Mouse (Mus musculus): Measurements from ENCODE around the gene Tomm5. TPM values are rescaled to one million over a fixed set of nuclear protein-coding genes. Genes with fewer than 3 reads are reported as not detected.
"Not testable (repeated sequence)": the region's sequence is repeated elsewhere in the genome, so short reads cannot be mapped to it uniquely, and the experiment has no call there.

Gene Tomm5
- polyA plus RNA-seq, 1 experiment from 2014 or later, result 163 TPM

GRCm38 (mm10) chr4:45063836-45064235, 44.1 kb downstream of the Tomm5 start:
- peaks cover 18% of the 10 kb centered on the region for H3K4me1 ChIP-seq (replicated peaks)
- H3K9ac ChIP-seq; H3K27ac ChIP-seq; H3K9me3 ChIP-seq; H3K4me3 ChIP-seq; H3K27me3 ChIP-seq; H3K4me2 ChIP-seq; ATAC-seq (ENCODE audit: low FRiP score): not testable (repeated sequence)
- WGBS, result 97% methylated on average over 1 of the region's 1 CpGs
- H3K36me3 ChIP-seq, result peaks cover 35% of the 10 kb centered on the region

- Histone ChIP-seq H3K4me1 (replicated peaks) (no peaks in the 10 kb centered on the region), H3K9me3 (no peaks in the 10 kb centered on the region), H3K27me3 (no peaks in the 10 kb centered on the region), H3K4me3 (no peak overlapping the region), H3K4me2 (no peak overlapping the region), H3K27ac (no peak overlapping the region), H3K36me3 (peaks cover 63% of the 10 kb centered on the region), H3K9ac (no peak overlapping the region)
- 92% methylated on average over 8 of the region's 8 CpGs for whole genome bisulfite sequencing
- ATAC-seq (ENCODE audit: low FRiP score), result no peak
Measured at GRCm38 (mm10) chr4:45055451-45055850, 52.5 kb downstream of the Tomm5 start.

Other genes with a start within 250 kb of the Tomm5 start
- gene Grhpr, start 126.7 kb downstream of the Tomm5 start, polyA plus RNA-seq (2015; fragmentation: Nextera tagmentation; extraction: Ambion mirVana), result 26.0 and 28.2 TPM in 2 replicates
- gene Zbtb5, start 95.7 kb downstream of the Tomm5 start, polyA plus RNA-seq (2015; fragmentation: Nextera tagmentation; extraction: Ambion mirVana), result 45.6 and 48.4 TPM in 2 replicates
- 37.9 and 38.5 TPM in 2 replicates for gene Polr1e, start 89.5 kb downstream of the Tomm5 start, polyA plus RNA-seq (2015; fragmentation: Nextera tagmentation; extraction: Ambion mirVana)
- gene Fbxo10, start 23.5 kb downstream of the Tomm5 start, polyA plus RNA-seq (2015; fragmentation: Nextera tagmentation; extraction: Ambion mirVana), result 13.6 and 15.9 TPM in 2 replicates
- 1.2 and 1.3 TPM in 2 replicates for gene Frmpd1, start 76.8 kb upstream of the Tomm5 start, polyA plus RNA-seq (2015; fragmentation: Nextera tagmentation; extraction: Ambion mirVana)
- gene Trmt10b, start 189.0 kb upstream of the Tomm5 start, polyA plus RNA-seq (2015; fragmentation: Nextera tagmentation; extraction: Ambion mirVana), result 22.4 and 24.0 TPM in 2 replicates
- gene Dcaf10, start 234.0 kb upstream of the Tomm5 start, polyA plus RNA-seq (2015; fragmentation: Nextera tagmentation; extraction: Ambion mirVana), result 8.1 and 8.2 TPM in 2 replicates
- 42.5 and 44.6 TPM in 2 replicates for gene Exosc3, start 234.6 kb upstream of the Tomm5 start, polyA plus RNA-seq (2015; fragmentation: Nextera tagmentation; extraction: Ambion mirVana)

Data from hindbrain, embryonic 13.5 days (tissue).